Mouse (Mus musculus): ENCODE data around the gene Uchl4.

Uchl4 gene

GRCm38 (mm10) chr9:64271249-64271648 is 36.2 kb downstream of the Uchl4 start:
- intact Hi-C loops (cut with DNase I), result loop anchor here (5.0 kb wide), 1 partner anchor 134 kb away; no protein-coding TSS in a partner anchor

GRCm38 (mm10) chr9:64272611-64273010 is 37.6 kb downstream of the Uchl4 start:
- intact Hi-C loops (cut with DNase I), result loop anchor here (5.0 kb wide), 1 partner anchor 135 kb away; no protein-coding TSS in a partner anchor

- intact Hi-C loops (cut with DNase I), result loop anchor here (5.0 kb wide), 1 partner anchor 136 kb away; no protein-coding TSS in a partner anchor
Observed at GRCm38 (mm10) chr9:64273757-64274156, 38.8 kb downstream of the Uchl4 start.

- intact Hi-C loops (cut with DNase I), result loop anchor here (5.0 kb wide), 1 partner anchor 137 kb away; no protein-coding TSS in a partner anchor
Observed at GRCm38 (mm10) chr9:64274291-64274690, 39.3 kb downstream of the Uchl4 start.

- intact Hi-C loops (cut with DNase I), result loop anchor here (5.0 kb wide), 1 partner anchor 138 kb away; no protein-coding TSS in a partner anchor
Observed at GRCm38 (mm10) chr9:64274919-64275318, 39.9 kb downstream of the Uchl4 start.

- intact Hi-C loops (cut with DNase I), result no loop called here
Observed at GRCm38 (mm10) chr9:64277706-64278105, 42.7 kb downstream of the Uchl4 start.

- intact Hi-C loops (cut with DNase I), result no loop called here
Observed at GRCm38 (mm10) chr9:64278665-64279310, 43.8 kb downstream of the Uchl4 start.

GRCm38 (mm10) chr9:64281105-64281780 is 46.2 kb downstream of the Uchl4 start, which contains the start of gene Tipin:
Gene Tipin (plus strand): TSS chr9:64281581.
- intact Hi-C loops (cut with DNase I), result loop anchor here (5.0 kb wide), 1 partner anchor 61 kb away; the partner anchor contains the start of gene Dis3l

GRCm38 (mm10) chr9:64281781-64282178 is 46.8 kb downstream of the Uchl4 start:
- intact Hi-C loops (cut with DNase I), result loop anchor here (5.0 kb wide), 1 partner anchor 61 kb away; the partner anchor contains the start of gene Dis3l

GRCm38 (mm10) chr9:64282404-64282987 is 47.5 kb downstream of the Uchl4 start:
- intact Hi-C loops (cut with DNase I), result loop anchor here (5.0 kb wide), 1 partner anchor 60 kb away; the partner anchor contains the start of gene Dis3l

Small RNA genes lying within 50 kb of the gene (microRNA-seq; reads per million reads assigned to microRNA genes)
- gene Gm24106, result 0 reads per million in 2 experiments

Measured in adrenal gland (tissue).